Mouse (Mus musculus): ENCODE data around the gene Taar3.

The Taar3 gene

DNA sequence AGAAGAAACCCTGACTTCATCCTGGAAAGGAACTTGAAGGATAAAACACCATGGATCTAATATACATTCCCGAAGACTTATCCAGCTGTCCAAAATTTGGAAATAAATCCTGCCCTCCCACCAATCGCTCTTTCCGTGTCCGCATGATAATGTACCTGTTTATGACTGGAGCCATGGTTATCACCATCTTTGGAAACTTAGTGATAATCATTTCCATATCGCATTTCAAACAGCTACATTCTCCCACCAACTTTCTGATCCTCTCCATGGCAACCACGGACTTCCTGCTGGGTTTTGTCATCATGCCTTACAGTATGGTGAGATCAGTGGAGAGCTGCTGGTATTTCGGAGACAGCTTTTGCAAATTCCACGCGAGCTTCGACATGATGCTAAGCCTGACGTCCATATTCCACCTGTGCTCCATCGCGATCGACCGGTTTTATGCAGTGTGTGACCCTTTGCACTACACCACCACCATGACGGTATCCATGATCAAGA is at the start of gene Taar3:
TSS of gene Taar3 (plus strand) at position 51 of the 498 bp plus-strand sequence.
- DNase-seq (ENCODE audit: low read depth, low spot score), result no peak

DNA sequence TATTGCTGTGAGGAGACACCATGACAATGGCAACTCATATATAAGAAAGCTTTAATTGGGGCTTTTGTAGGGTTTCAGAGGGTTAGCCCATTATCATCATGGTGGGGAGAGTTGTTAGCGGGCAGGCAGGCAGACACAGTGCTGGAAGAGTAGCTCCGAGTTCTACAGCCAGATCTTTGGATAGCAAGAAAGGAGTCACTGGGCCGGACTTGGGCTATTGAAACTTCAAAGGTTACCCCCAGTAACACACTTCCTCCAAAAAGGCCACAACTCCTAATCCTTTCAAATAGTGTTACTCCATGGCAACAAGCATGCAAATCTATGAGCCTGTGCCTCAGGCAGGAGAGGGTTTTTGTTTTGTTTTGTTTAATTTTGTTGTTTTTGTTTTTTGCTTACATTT is 48.2 kb upstream of the Taar3 start:
- no peak for DNase-seq (ENCODE audit: low read depth, low spot score)

DNA sequence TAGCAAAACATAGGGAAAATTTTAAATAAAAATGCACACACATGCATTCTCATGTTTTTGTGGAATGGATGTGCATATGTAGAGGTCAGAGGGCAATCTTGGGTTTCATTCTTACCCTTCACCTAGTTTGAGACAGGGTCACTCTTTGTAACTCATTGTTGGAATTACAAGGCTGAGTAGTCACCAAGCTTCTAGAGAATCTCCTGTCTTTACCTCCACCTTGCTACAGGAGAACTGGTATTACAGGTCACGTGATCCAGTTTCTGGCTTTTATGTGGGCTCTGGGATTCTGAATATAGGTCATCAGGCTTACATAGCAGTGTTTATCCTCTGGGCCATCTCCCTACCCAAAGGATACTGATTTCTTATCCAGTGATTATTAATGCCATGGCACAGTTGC is 43.7 kb upstream of the Taar3 start:
- no peak for DNase-seq (ENCODE audit: low read depth, low spot score)

DNA sequence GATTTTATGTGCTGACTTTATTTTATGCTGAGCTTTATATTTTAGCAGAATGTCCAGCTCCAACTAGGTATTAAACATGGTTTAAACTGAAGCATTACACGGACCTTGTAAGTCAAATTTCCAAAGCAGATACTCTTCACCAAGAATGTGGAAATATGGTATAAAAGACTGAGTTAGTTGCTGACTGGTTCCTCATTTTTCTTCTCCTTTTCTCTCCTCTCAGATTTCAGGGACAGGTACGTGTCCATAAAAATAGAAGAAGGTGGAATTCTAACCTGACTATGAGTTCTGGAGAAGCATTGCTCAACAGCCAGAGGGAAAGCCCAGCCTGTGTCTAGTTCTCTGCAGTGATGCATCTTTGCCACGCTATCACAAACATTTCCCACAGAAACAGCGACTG is 29.3 kb upstream of the Taar3 start, which contains the start of gene Taar1:
TSS of gene Taar1 (plus strand) at position 301 of the 400 bp plus-strand sequence.
- DNase-seq (ENCODE audit: low read depth, low spot score), result no peak

DNA sequence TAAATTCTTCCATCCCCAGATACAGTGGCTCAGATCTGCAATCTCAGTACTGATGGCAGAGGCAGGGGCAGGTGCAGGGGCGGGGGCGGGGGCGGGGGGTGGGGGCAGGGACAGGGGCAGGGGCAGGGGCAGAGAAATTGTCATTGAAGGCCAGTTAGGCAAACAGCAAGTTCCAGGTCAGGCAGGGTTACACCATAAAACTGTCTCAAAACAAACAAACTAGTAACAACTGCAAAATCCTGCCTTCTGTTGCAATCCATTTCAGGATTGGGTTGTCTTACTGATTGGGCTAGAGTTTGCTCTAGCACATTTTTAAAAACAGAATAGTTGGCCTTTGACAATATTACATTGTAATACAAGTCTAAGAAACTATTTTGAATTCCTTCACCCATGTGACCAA is 26.9 kb upstream of the Taar3 start:
- DNase-seq (ENCODE audit: low read depth, low spot score), result no peak

DNA sequence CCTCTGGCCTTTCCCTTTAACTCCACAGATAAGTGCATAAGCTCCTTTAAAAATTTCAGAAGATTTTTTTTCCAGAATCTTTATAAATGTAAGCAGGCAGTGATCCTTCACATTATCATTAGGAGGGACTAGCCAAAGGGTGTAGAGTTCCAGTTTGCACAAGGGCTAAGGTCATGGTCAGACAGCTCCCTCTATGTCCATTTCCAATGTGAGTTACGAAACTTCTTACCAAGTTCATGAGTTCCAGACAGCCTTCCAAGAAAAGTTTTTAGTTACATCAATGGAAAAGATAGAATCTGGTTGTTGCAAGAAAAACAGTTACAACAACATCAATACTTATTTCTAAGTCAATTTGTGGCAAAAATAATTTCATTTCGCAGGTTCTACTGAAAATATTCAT is 25.4 kb upstream of the Taar3 start:
- DNase-seq (ENCODE audit: low read depth, low spot score), result no peak

DNA sequence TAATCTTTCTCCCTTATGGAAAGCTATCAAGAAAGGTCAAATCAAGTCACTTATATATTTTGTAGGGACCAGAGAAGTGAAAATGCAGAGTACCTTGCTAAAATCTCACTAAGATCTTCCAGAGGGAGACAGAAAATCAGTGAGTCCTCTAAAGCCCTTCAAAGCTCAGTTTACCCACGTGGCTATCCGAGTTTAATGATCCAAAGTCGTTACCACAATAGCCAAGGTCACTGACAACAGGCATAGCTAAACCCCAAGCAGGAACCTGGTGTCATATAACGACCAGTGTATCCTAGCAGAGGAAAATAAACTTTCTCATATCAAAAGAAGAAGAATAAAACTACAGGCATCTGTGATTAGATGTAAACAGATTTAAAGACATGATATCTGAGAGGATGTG is 11.7 kb upstream of the Taar3 start:
- no peak for DNase-seq (ENCODE audit: low read depth, low spot score)

DNA sequence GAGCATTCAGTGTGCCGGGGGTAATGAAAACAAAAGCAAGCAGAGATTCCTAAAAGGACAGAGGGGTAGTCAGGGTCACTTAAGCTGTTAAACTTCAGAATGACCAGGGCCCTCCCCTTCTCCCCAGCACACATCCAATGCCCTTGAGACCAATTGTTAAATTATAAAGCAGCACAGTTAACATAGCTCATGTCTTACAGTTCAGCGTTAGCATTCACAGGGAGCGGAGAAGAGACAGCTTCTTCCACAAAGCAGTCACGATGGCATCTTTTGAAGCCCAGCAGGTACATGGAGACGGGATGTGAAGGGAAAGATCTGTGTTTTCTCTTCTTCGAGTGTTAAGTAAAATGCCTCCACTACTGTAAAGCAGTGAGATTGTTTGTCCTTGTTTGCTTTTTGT is 11.0 kb upstream of the Taar3 start, which contains the start of gene Taar2:
TSS of gene Taar2 (plus strand) at position 261 of the 400 bp plus-strand sequence.
- DNase-seq (ENCODE audit: low read depth, low spot score), result no peak

DNA sequence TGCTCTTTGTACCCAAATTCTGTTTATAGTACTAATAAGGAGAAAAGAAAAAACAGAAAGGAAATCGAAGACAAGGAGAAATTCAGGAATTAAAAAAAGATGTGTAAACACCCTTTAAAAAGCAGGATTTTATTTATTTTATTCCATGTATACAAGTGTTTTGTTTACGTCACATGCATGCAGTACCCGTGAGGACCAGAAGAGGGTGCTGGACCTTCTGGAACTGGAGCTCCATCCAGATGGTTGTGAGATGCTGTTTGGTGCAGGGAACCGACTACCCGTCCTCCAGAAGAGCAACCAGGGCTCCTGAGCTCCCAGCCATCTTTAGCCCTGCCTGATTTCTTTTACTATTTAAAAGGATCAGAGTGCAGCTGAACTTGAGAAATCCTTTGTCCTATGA is 6.9 kb upstream of the Taar3 start:
- peak; percentile 38 for DNase-seq (ENCODE audit: low read depth, low spot score)

DNA sequence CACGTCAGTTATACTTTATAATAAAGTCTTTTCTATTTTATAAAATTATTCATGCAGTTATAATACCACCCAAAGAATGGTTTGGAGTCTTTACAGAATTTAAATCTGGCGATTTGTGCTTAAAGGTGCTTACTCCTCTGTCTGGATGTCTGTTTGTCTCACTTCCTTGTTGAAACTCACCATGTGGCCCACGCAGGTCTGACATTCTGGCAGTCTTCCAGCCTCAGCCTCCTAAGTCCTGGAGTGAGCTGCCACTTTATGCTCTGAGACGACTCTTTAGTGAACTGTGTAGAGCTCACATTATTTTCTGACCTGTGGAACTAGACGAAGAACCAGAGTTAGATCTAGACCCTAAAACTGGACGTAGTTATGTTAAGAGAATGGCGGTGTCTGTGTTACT is 1.3 kb upstream of the Taar3 start:
- no peak for DNase-seq (ENCODE audit: low read depth, low spot score)

DNA sequence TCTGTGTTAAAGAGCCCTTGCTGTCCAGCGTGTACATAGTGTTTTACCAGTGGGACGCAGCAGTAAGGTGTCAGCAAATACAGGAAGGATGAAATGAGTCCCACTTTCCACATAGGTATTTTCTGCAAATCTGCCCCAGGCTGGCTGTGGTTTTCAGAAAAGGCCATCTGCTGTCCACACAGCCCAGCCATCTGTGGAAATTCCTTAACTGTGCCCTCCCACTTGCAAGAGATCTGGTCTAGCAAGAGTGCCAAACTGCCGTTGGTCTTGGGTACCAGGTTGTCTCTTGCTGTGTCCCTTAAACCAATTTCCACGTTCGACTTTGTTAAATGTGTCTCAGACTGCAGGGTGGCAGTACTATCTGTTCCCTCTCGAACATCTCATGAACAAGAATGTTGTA is 2.4 kb downstream of the Taar3 start:
- DNase-seq (ENCODE audit: low read depth, low spot score), result no peak

DNA sequence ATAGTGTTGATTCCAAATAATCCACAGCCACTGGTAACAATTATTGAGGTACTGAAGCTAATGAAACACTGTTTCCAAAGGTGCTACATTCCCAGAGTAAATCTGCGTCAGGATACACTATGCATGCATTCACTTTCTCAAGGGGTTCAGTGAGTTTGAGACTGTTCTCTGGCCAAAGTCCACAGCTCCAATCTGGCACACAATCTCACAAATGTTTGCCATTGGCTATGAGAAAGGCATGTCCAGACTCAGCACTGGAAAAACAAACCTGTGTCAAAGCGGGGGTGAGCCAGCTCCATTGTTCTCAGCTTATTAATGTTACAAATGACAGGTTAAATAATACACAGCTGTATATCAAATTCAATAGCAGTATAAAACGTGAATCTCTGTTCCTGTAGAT is 9.7 kb downstream of the Taar3 start:
- no peak for DNase-seq (ENCODE audit: low read depth, low spot score)

DNA sequence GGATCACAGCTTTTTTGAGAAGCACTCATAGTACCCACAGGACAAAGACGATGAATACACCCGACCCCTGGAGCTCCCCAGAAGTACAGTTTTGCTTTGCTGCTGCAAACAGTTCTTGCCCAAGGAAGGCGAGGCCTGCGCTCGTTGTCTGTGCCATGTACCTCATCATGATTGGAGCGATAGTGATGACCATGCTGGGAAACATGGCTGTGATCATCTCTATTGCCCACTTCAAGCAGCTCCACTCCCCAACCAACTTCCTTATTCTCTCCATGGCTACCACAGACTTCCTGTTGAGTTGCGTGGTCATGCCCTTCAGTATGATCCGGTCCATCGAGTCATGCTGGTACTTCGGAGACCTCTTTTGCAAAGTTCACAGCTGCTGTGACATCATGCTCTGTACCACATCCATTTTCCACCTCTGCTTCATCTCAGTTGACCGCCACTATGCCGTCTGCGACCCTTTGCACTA is 11.1 kb downstream of the Taar3 start, which contains the start of gene Taar4:
TSS of gene Taar4 (plus strand) at position 51 of the 472 bp plus-strand sequence.
- no peak for DNase-seq (ENCODE audit: low read depth, low spot score)

DNA sequence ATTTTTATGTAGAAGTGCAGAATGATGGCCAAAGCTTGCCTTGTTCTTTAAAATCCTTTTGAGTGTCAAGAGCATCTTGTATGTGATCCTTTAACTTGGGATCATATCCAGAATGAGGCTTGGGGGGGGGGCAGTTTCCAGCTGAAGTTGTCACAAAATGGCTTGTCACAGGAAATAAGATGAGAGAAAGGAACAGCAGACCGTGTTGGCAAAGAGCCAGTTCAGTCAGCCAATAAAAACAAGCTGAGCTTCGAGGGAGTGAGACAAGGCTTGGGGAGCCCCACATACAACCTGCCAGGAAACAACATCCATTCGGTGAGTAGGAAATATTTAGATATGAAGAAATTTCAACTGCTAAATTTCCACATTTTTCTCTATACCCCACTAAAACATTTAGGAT is 14.1 kb downstream of the Taar3 start:
- no peak for DNase-seq (ENCODE audit: low read depth, low spot score)

DNA sequence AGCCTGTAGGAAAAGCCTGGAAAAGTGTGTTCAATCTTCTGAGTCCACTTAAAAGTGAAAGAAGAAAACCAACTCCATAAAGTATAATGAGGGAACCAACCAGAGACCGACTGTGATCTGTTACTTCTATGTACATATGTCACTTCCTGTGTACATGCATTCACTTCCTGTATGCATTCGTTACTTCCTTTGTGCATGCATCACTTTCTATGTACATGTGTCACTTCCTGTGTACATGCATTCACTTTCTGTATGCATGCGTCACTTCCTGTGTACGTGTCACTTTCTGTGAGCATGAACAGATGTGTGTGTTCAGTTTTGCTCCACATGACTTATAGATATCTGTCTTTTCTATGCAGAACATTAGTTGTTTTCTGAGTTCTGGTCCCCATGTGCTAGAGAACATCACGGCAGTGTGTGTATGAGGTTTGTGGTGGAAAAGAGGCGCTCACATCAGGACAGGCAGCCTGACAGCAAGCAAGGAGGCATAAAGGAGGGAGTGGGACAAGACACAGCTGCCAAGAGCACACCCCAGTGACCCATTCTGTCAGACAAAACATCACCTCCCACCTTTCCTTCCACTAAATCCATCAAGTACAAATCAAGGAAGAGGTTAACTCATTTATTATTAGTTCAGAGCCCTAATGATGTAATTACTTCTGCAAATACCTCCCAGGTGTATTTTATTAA is 15.7 kb downstream of the Taar3 start:
- no peak for DNase-seq (ENCODE audit: low read depth, low spot score)

DNA sequence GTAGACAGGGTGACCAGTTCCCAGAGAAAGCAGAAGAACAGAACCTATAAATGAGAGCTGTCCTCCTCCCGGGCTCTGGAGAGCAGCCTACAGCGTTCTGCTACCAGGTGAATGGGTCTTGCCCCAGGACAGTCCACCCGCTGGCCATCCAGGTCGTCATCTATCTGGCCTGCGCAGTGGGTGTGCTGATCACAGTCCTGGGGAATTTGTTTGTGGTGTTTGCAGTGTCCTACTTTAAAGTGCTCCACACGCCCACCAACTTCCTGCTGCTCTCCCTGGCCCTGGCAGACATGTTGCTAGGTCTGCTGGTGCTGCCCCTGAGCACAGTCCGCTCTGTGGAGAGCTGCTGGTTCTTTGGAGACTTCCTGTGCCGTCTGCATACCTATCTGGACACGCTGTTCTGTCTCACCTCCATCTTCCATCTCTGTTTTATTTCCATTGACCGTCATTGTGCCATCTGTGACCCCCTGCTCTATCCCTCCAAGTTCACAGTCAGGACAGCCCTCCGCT is 21.4 kb downstream of the Taar3 start, which contains the start of gene Taar5:
TSS of gene Taar5 (plus strand) at position 51 of the 510 bp plus-strand sequence.
- no peak for DNase-seq (ENCODE audit: low read depth, low spot score)

DNA sequence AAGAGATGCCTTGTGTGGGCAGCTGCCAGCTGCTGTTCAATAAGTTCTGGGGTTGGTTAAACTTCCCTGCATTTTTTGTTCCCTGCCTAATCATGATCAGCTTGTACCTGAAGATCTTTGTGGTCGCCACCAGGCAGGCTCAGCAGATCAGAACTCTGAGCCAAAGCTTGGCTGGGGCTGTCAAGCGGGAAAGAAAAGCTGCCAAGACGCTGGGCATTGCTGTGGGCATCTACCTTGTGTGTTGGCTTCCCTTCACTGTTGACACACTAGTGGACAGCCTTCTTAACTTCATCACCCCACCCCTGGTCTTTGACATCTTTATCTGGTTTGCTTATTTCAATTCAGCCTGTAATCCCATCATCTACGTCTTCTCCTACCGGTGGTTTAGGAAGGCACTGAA is 21.9 kb downstream of the Taar3 start:
- no peak for DNase-seq (ENCODE audit: low read depth, low spot score)

DNA sequence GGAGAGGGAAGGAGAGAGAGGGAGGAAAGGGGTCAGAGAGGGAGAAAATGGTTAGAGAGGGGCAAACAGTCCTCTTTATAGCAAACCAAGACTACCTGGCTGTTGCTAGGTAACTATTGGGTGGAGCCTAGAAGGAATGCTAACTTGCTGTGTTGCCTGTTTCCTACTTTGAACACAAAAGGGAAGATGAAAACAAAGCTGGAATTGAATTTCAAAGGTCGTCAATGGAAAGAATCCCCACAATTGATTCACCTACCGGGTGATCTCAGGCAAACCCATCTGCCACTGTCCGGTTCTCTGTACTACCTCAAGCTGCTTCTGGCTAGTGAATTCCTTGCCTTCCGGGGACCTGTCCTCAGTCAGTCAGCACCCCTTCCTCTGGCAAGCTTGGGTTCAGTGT is 28.6 kb downstream of the Taar3 start:
- DNase-seq (ENCODE audit: low read depth, low spot score), result peak; percentile 7

DNA sequence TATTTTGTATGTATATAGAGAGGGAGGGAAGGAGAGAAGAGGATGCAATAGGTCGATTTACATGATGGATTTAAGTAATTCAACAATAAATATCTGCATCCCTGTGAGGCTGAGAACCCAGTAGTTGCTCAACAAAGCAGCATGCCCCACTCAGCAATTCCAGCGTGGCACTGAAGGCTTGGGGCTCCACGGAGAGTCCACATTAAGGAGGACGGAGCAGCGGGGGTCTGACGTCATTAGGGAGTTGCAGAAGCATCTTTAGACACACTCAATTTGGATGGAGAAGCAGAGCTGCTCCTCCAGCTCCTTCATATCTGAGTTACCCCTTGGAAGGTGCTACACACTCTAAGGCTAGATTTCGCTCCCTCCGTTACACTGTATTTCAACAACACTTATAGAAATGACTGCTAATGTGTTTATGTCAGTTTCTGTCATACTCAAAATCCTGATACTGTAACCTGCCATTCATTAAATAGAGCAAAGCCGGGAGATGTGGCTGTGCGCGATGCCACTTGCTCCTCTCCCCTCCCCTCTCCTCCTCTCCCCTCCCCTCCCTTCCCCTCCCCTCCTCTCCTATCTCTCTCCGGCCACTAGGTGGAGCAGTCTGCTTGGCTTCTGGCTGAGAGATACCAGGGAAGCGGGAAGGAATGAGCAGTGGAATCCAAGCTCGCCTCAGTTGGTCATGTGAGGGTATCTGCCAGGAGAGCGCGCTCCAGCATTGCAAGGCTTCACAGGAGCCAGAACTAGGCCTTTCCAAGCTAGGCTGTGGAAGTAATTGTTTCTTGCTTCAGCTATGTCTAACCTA is 29.7 kb downstream of the Taar3 start:
- peak; percentile 59 for DNase-seq (ENCODE audit: low read depth, low spot score)

DNA sequence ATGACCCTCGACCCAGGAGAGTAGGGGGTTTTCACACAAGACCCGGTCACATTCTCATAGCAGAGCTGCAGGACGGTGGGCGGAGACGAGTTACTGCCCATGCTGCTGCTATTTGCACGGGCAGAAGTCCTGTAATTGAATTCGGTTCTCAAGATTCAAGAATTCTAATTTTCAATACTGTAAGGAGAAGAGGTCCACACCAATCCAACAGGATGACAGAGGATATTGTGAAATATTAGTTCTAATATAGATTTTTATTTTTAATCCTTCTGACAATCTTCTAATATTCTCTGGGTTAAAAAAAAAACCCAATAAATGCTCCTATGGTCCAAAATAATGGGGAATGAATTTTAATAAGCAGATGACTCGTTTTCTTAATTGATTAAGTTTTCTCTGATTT is 36.2 kb downstream of the Taar3 start, which contains the start of gene Taar6:
TSS of gene Taar6 (minus strand) at position 101 of the 400 bp plus-strand sequence.
- DNase-seq (ENCODE audit: low read depth, low spot score), result no peak

DNA sequence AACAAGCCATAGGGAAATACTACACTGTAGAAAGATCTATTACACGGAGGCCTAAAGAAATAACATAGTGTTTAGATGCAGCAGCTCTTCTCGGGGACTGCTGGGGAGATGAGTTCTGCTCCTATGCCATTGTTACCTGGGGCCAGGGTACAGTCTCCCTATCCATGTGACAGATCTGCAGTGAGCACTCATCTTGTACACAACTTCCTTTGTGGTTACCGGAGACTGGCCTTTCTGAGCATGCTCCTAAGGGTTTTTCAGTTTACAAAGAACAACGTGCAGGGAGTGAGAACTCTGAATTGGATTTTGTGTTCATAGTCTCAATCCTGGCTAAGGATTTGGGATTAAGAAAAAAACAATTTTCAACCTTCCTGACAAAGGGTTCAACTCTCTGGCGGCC is 37.1 kb downstream of the Taar3 start:
- no peak for DNase-seq (ENCODE audit: low read depth, low spot score)

DNA sequence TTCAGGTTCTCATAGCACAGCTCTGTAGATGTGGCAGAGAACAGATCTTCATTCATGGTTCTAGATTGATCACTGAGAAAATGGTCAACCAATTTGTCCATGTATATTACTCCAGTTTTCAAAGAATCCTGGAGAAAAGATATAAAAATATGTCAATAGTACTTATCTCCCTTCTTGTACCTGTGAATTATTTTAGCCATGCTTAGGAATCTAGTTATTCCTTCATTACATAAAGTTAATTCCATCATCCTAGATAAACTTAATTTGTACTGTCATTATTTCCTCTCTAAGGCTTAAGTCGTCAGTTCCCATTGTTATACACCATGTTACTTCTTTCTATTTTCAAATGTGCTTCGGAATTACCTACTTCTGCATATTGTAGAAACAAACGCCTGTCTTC is 44.0 kb downstream of the Taar3 start, which contains the start of gene Taar7a:
TSS of gene Taar7a (minus strand) at position 101 of the 400 bp plus-strand sequence.
- DNase-seq (ENCODE audit: low read depth, low spot score), result no peak
